Mouse (Mus musculus): ENCODE results near the gene Xk.
"Not testable (repeated sequence)": the region's sequence is repeated elsewhere in the genome, so short reads cannot be mapped to it uniquely, and the experiment has no call there.

Gene Xk

DNA sequence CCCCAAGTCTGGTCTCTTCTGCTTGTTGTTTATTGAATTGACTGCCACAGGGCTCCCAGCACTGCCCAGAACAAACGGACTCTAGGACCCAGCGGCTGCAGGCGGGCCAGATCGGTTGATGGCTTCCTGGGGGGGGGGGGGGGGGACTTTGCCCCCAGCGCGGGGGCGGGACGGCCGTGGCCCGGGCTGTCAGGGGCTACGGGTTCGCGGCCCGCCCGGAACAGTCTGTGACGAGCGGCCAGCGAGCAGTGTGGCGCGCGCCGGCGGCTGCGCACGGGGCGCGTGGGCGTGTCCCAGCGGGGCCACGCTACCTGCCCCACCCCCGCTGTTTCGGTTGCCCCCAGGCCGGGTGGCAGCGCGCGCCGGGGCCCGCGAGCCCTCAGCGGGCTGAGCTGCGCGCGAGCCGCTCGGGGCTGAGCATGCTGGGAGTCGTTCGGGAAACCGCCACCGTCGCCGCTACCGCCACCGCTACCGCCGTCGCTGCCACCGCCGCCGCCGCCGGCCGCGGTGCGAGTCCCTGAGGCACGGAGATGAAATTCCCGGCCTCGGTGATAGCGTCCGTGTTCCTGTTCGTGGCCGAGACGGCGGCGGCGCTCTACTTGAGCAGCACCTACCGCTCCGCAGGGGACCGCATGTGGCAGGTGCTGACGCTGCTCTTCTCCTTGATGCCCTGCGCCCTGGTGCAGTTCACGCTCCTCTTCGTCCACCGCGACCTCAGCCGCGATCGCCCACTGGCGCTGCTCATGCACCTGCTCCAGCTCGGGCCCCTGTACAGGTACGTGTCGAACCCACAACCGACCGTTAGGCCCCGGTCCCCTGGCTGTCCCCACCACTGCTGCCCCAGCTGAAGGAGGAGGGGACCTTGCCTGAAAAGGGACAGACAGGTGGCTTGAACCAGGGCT is at the start of gene Xk:
Xk (plus strand) TSS at position 297 of the 902 bp plus-strand sequence.
- peak; percentile 35 to 74 for DNase-seq

DNA sequence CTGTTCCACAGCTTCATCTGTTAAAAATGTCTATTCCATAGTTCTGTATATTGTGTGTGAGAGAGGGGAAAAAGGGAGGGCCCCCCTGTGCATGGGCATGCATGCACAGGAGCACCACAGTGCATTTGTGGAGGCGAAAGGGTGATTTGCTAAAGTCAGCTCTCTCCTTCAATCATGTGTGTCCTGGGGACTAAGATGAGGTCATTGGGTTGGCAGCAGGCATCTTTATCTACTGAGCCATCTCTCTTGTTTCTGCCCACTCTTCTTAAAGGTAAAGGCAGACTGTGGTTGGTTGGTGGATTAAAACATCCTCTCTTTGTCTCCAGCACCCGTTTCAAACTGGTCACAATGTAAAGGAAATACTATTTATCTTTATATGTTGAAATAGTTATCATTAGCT is 45.5 kb upstream of the Xk start:
- no peak for DNase-seq

DNA sequence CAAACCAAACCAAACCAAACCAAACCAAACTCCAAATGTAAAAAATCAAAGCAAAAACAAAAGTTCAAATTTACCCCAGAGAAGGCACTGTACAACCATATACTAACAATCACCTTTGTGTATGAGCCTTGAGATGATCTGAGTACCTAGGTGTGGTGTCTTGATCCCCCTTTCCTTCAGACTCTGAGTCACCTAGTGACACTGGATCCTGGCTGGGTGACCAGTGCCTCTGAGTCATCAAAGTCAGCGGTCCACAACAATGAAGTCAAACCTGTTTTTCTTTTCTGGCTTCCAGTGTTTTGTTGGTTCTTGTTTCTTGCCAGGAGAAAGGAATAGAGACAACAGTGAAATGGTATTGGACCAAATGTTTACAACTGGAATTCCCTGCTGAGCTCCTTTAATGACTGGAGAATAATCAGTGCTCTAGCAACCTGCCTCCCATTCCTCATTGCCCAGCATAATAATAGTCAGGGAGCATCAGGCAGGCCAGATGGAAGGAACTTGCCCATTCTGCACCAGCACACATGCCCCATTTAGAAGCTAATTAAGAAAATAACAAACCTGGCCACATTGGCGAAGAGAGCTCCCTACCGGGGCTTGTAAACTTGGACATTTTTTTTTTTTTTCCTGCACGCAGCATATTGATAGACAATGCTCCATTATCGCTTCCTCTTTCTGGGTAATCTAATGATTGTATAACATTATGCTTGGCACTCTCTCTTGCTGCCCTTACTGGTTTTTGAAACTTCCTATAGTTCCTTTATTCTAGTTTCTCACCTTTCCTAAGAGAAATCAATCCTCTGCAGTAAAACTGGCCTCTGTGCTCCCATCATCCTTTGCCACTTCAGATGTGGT is 31.6 kb upstream of the Xk start:
- no peak for DNase-seq

DNA sequence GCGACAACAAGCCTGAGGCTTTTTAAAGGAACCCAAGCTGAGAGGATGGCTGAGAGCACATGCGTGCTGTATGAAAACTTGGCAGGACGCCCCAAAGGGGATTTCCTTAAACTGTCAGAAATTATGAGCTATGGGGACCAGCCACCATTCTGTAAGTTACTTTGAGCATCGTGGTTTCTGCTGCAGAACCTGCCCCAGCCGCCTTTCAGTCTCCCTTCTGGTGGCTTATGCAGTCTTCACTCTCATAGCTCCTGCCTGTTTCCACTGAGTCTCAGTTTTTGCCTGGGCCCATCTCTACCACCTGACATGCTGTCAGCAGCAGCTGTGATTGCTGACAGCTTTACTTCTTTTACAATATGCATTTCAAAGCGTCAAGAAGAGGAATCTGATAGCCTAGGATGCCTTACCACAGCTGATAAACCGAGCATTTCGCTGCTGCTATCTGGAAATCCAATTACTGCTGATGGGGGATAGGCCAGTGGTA is 29.1 kb upstream of the Xk start:
- peak; percentile 28 to 38 for DNase-seq

DNA sequence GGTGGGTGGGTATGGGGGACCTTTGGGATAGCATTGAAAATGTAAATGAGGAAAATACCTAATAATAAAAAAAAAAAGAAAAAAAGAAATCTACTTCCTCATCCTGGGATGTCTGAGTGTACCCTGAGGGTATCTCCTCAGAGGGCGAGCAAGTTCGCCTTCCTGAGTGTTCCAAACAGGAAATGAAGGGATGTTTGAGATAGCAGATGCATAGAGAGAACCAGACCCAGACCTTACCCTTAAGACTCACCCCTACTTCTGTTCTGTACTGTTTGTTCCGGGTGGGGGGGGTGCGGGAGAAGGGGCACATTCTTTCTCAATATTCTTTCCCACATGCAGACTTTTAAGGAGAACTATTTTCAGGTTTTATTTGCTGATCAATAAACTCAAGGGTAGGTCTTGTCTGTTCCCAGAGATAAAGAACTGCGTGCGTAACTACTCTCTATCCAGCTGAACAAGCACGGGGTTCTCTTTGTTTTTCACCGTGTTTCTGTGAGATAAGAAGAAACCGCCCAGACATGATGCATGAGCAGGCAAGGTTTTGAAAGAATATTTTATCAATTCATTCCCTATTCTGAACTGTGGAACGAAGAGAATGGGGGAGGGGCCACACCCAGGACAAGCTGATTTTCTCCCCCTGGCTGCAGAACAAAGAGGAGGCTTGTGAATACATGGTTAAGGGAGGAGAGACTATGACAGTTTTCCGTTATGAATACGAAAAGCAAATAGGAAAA is 27.8 kb upstream of the Xk start:
- DNase-seq = no peak

DNA sequence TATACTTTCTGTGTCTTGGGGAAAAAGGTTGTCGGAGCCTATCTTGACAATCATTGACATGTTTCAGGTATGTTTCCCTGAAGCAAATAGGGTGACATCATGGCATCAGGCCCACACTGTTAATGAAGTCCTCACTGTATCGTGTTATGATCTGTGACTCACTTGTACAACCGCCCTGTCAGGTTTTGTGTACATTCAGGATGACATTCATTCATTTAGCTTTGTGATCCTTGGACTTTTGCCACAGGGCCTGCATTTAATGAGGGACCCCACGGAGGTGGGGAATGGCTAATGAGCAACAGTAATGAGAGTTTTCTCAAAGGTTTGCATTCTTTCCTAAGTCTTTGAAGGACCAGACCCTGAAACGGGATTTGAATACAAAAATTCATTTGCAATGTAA is 23.6 kb upstream of the Xk start:
- no peak for DNase-seq

DNA sequence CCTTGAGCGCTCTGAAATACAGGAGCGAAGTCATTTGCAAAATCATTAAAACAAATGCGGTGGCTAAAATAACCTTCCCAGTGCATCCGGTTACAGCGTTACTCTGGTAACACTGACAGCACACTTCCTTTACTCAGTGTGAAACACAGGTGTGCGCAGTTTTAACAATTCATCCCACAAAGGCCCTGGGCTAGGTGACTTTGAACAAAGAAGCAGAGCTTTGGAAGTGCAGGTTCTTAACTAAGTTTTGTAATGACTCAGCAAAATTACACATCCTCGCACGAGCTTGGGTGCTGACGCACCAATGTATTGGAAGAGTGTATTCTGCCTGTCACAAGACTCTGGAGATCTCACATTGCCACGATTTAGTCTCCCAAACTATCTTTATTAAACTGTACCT is 18.6 kb upstream of the Xk start:
- DNase-seq = no peak

DNA sequence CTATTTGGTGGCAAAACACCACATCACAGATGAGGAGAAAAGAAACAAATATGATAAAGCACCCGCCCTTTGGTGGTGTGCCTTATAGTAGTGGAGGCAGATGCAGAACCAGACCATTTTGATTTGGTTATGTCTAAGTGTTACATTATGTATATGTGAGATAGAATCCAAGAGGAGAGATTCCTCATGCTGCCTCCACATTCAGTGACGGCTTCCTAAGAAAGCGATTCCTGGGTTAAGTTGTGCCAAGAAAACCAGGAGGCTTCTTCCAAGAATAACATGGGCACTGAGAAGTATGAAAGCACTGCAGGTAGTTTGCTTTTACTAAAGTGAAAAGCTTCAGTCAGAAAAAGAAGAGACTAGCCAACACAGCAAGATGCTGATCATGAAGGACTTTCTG is 17.7 kb upstream of the Xk start:
- no peak for DNase-seq

DNA sequence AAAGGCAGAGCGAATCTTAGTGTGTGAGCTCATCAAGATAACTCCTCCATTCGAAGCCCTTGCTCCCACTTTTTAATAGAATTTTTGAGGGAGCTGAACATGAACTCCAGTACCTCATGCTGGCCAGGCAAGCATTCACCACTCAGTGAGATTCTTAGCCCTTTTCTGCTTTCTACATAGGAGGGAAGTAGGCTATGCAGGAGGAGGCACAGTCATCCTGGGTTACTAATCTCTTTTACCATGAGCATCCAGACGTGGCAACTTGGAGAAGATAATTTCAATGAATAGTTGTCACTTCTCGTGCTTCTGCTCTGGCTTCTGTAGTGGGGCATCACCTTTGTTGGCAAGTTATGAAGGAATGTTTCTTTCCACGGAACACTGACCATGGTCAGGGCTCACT is 15.8 kb upstream of the Xk start, which contains the start of gene Gm14862:
Gm14862 (minus strand) TSS at position 134 of the 400 bp plus-strand sequence.
- no peak for DNase-seq

DNA sequence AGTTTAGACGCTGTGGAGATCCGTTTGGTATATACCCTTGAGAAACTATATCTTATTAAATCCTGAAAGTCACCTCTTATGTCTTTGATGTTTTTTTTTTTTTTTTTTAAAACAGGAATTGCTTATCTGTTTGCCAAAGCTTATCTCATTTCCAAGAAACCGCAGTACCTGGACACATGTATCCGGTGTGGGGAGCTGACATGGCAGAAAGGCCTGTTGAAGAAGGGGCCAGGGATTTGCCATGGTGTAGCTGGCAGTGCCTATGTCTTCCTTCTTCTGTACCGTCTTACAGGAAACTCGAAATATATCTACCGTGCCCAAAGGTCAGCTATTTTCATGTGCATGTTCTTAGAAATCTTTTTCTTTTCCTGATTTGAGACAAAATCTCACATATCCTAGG is 14.7 kb upstream of the Xk start:
- DNase-seq = no peak

DNA sequence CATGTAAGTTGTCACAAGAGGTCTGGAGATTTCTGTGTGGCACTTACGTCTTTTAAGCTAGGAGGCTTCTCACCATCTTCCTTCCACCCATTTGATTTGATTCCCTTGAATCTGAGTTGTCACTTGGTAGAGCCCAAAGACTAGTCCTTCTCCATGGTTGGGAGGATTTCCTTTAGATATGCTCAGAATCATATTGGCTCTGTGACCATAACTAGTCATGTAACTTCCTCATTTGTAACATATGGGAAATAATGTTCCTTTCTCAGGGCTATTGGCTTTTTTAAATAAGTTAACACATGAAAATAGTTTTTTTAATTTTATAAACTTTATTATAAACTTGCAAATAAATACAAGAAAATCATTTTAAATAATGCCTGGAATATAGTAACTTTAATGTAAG is 13.3 kb upstream of the Xk start:
- no peak for DNase-seq

DNA sequence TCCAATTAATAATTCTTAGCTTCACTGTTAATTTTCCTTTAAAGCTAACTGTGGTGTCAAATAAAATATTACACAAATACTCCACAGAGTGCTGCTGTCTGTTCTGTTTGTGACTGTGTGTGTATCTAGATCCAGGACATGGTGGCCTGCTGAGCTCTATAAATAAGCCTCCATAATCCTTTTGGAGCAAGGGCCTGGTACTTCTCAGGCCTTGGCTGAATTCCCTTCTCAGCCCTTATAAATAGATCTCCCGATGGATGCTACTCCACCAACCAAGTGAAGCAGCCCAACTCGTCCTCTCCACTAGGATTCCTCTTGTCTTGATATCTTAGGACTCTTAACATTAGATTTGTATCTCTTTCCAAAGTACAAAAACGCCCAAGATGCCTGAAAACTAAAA is 1.4 kb upstream of the Xk start:
- DNase-seq = no peak

DNA sequence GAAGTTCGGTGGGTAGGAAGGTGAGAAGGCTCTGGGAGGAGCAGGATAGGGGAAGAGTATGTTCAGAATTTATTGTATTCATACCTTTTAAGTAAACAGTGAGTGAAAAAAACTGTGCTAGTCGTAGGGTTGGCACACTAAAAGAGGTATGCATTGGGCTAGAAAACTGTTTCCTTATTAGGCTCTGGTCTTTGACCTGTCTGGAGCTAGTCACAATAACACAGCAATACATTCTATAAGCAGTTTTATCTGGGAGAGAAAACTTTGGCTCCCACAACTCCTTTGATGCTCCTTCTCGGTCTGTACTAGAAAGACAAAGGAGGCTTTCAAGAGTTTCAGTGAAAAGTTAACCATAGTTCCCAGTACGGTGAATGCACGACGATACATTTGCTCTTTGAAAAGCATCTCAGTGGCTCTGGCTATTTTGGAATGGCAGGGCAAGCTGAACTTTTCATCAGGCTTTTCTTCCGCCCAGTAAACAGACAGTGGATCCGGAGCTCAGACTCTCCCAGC is 553 bp upstream of the Xk start:
- no peak for DNase-seq

DNA sequence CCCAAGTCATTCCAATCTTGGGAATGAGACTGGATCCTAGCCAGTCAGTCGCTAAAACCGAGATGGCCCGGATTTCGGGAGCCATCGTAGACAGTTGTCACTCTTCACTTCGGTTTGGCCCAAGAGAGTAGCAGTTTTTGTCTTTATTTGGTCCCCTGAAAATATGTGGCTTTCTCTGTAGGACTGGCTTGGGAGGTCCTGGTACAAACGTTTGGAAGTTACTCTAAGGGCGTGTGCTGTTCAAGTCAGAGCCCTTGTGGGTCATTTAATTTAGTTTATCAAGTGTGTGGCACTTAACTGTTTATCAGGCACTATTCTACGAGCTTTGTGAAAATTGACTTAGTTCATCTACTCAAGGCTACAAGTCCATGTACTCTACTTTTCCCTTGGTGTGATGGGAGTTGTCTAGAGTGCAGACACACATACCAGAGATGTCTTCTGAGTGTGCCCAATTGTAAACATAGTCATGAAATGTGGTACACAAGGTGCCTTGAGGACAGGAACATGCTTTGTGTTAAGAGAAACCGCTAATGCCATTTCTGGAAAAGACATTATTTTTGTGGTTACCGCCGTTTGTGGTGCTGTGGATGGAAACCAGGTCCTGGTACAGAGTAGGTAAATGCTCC is 934 bp downstream of the Xk start:
- DNase-seq = no peak

DNA sequence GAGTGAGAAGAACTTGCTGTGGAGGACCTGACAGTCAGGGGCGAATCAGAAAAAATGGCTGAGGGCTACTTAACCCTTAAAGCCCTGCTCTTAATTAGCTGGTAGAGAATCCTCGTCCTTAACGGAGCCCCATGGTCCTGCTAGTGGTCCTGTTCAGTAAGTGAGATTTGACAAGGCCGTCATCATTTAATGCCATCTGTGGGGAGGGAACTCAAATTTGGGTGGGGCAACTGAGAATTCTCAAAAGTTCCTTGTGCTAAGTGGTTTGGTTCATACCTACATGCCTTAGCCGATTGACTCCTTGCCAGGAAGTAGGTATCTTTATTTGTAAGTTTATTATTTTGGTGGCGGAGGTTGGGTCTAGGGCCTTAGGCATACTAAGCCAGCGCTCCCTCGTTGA is 1.8 kb downstream of the Xk start:
- DNase-seq = no peak

DNA sequence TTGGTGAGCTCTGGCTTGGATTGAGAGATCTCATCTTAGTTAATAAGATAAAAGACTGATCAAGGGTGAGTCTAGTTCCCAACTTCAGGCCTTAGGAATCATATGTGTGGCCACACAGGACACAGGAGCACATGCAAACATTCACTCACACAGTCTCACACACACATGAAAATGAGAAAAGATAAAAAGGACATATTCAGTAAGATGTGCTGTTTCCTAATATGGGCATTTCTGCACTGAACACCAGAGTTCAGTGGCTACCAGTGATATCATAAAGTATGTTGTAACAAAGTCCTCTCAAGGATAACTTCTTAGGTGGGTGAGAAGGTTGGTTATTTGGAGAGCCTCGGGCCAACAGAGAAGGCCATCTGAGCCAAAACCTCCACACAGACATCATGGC is 10.9 kb downstream of the Xk start, which contains the start of gene H2al1m:
H2al1m (plus strand) TSS at position 301 of the 400 bp plus-strand sequence.
- not testable (repeated sequence) for DNase-seq

DNA sequence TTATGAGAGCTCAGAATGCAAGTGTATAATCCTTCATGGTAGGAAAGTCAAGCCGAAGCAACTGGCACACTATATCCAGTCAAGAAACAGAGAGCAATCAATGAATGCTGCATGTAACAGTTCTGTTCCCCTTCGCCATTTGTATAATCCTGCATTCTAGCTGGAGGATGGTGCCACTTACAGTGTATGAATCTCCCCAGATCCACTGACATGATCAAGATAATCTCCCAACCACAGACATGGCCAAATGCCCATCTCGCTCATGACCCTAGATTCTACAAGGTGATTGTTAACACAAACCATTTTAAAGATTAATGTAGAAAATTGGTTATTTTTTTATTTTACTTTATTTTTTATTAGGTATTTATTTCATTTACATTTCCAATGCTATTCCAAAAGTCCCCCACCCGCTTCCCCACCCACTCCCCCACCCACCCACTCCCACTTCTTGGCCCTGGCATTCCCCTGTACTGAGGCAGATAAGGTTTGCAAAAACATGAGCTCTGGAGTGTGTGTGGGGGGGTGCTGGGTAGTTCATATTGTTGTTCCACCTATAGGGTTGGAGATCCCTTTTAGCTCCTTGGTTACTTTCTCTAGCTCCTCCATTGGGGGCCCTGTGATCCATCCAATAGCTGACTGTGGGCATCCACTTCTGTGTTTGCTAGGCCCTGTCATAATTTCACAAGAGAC is 20.7 kb downstream of the Xk start:
- DNase-seq = not testable (repeated sequence)

DNA sequence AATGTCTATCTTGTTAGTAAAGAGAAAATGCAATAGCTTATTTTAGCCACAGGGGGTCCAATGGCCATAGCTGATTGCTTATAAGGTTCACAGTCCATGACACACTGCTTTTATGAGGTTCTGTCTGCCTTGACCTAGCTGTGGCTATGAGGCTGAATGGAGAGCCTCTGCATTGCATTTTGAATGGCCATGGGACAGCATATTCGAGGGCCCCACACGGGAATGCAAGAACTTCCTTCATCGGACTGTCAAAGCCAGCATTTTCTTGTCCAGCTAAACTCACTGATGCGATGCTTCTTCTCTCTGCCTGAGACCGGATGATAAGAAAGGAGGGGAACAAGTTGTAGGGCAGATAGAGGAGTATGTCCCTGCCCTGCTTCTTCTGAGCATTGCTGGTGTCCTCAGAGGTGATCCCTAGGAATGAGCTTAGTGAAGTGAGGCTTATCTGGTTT is 25.9 kb downstream of the Xk start:
- DNase-seq = no peak

DNA sequence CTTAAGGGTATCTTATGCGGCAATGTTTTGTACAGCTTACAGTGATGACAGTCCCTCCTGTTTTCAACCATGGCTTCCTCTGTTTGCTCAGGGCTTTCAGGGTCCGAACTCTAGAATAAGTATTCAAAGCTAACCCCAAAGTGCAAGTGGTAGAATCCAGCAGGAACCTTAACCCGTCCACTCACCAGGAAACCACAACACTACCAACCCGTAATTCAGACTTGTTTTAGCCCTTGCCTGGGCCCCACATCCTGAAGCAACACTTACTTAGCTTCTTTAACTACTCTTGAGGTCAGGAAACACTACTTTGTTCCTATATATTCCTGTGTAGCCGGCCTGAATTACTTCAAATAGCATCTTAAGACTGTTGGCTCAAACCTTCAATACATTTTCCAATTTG is 30.2 kb downstream of the Xk start:
- no peak for DNase-seq

DNA sequence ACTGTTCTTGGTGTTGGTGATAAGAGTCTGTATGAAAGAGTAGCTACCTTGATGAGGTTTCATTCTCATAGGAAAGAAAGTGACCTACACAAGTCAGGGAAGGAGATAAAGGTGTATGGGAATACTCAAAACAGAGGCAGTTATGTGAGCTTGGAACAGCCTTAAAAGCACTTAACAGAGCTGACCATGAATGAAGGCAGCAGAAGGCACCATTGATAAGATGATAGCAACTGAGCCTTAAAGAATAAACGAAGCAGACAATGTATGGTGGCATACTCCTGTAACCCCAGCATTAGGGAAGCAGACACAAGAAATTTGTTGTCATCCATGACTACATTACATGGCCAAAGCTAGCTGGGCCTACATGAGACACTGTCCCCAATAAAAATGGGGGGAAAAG is 30.9 kb downstream of the Xk start:
- no peak for DNase-seq

DNA sequence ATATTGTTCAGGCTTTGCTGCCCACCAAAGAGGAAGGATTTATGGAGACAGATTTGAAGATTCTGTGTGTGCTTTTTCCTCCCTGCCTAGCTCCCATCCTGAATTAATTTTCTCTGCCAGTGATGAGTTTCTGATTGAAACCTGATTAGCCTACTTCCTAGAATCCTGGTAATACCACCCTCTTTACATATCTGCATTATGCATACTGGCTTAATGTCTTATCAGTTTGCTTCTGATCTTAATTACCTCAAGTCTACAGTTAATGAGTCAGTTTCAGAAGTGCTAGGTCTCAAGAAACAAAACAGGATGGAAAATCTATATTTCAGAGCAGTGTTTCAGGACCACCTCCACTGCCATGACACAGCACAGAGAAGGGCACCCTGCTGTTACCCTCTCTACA is 43.9 kb downstream of the Xk start:
- DNase-seq = not testable (repeated sequence)

Data from kidney, postnatal 25 days (tissue).